Mouse (Mus musculus) hindbrain, postnatal 0 days (tissue): ENCODE measurements around the gene Add2. TPM values are rescaled to one million over a fixed set of nuclear protein-coding genes. Genes with fewer than 3 reads are reported as not detected.

Source experiments
- ATAC-seq: fragments of 200-750 bp; cut with Nextera tagmentation; 2 replicates; pipeline ENCODE4 v1.8.0; 2017; ENCODE audit warnings: mild to moderate bottlenecking, moderate TSS enrichment, moderate library complexity
- DNase-seq: peaks from one replicate; pipeline ENCODE4 v3.0.0-alpha.2; 2015; ENCODE audit warnings: low spot score
- H3K27ac ChIP-seq: fragments of 300-500 bp; sonication (generic); 2 replicates; pipeline ENCODE4 v1.5.1; 2014; ENCODE audit warnings: mild to moderate bottlenecking
- H3K27me3 ChIP-seq: fragments of 300-500 bp; sonication (generic); 2 replicates; pipeline ENCODE4 v1.6.1; 2014; ENCODE audit warnings: low read length, mixed read lengths; ENCODE audit not compliant: insufficient read depth
- H3K36me3 ChIP-seq: fragments of 300-500 bp; sonication (generic); 2 replicates; pipeline ENCODE4 v1.6.1; 2014; ENCODE audit warnings: low read length, mixed read lengths; ENCODE audit not compliant: insufficient read depth
- H3K4me1 ChIP-seq: fragments of 300-500 bp; sonication (generic); 2 replicates; pipeline ENCODE4 v1.6.1; 2014; ENCODE audit warnings: antibody characterized with exemption, low read length, mixed read lengths; ENCODE audit not compliant: insufficient read depth
- H3K4me2 ChIP-seq: fragments of 300-500 bp; sonication (generic); 2 replicates; pipeline ENCODE4 v1.6.1; 2014; ENCODE audit warnings: low read depth, mild to moderate bottlenecking, low read length, moderate library complexity, mixed read lengths
- H3K4me3 ChIP-seq: fragments of 300-500 bp; sonication (generic); 2 replicates; pipeline ENCODE4 v1.5.1; 2014; ENCODE audit warnings: low read length
- H3K9ac ChIP-seq: fragments of 300-500 bp; sonication (generic); replicated peaks from 2 replicates; pipeline ENCODE4 v1.6.1; 2014; ENCODE audit warnings: mild to moderate bottlenecking, low read length, moderate library complexity, mixed read lengths
- H3K9me3 ChIP-seq: fragments of 300-500 bp; sonication (generic); 2 replicates; pipeline ENCODE4 v1.6.1; 2016; ENCODE audit warnings: low read length, mixed read lengths
- CTCF ChIP-seq: IDR thresholded peaks from 2 replicates; pipeline ENCODE4 v1.5.1; 2016; ENCODE audit warnings: antibody characterized with exemption, control low read depth, low read depth
- WGBS: fragments of 180-500 bp; shearing (Covaris S2); extraction: QIAGEN DNeasy Blood & Tissue Kit; methylation state at CpG from one replicate; pipeline ENCODE4 v1.1.7; 2014; 5-methylcytosine and 5-hydroxymethylcytosine counted together
- polyA plus RNA-seq: library from polyadenylated mRNA; unstranded; fragments of >200 nt; fragmentation: Nextera tagmentation; extraction: Ambion mirVana; gene quantifications from 2 replicates; pipeline ENCODE4 v1.2.1, GENCODE M21; 2015
- total RNA-seq: library from RNA; depleted of rRNA; stranded (reverse); fragments of >200 nt; gene quantifications from 2 replicates; pipeline ENCODE4 v1.2.3, GENCODE M21; 2014

Gene Add2
- total and polyA plus RNA-seq, 2 experiments from 2014 or later = 90.0 to 132 TPM

DNA sequence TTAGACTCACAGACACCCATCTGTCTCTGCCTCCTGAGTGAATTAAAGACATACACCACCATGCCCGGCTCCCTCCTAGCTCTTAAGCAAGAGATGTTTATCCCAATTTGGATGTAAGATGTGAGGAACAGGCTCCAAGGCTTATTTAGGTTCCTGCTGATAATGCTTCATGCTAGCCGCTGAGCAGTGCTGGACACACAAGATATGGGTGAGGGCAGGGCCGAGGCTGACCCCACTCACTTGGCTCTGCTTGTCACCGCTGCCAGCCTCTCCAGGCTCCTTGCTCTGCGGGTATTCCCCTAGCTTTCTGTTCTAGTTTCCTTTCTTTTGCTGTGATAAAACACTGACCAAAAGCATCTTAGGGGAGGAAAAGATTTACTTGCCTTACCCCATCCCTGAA lies 25.1 kb downstream of the Add2 start:
- WGBS = 61% methylated on average over 5 of the region's 5 CpGs
- DNase-seq = no peak
- Histone ChIP-seq H3K9me3 (no peaks in the 10 kb centered on the region), H3K4me2 (no peak overlapping the region), H3K9ac (0 out of 2 replicates have a peak overlapping the region, but pooled peaks have one; percentile 4), H3K4me1 (peaks cover 32% of the 10 kb centered on the region), H3K27ac (peak overlapping the region; percentile 85), H3K27me3 (no peaks in the 10 kb centered on the region), H3K4me3 (no peak overlapping the region), H3K36me3 (no peaks in the 10 kb centered on the region)
- no peak for TF ChIP-seq CTCF
- ATAC-seq = no peak

DNA sequence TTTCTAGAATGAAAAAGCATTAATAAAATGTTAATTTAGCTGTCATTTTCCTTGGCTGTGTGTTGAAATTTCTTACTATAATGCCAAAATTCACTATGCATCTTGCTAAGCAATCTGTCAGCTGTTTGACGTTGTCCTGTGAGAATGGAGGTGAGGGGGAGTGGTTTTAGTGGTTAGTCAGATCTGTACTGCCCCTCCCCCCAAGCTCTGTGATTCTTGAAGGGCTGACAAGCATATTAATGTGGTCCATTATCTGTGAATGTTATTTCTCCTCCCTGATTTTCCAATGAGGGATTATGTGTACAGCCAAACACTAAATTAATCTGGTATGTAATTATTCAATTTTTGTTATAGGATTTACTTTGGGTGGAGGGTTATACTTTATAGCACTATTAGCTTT lies 30.0 kb downstream of the Add2 start:
- no peaks in the 10 kb centered on the region for H3K27me3 ChIP-seq
- 5% methylated on average over 1 of the region's 1 CpGs for WGBS
- peak; percentile 54 for DNase-seq
- no peaks in the 10 kb centered on the region for H3K36me3 ChIP-seq
- peaks cover 18% of the 10 kb centered on the region; the same call in 1 of the 2 replicates for H3K4me1 ChIP-seq
- TF ChIP-seq CTCF = no peak
- H3K9me3 ChIP-seq = no peaks in the 10 kb centered on the region
- H3K9ac ChIP-seq = no peak overlapping the region
- no peak overlapping the region for H3K4me2 ChIP-seq
- ATAC-seq = no peak
- H3K27ac ChIP-seq = no peak overlapping the region
- H3K4me3 ChIP-seq = no peak overlapping the region

DNA sequence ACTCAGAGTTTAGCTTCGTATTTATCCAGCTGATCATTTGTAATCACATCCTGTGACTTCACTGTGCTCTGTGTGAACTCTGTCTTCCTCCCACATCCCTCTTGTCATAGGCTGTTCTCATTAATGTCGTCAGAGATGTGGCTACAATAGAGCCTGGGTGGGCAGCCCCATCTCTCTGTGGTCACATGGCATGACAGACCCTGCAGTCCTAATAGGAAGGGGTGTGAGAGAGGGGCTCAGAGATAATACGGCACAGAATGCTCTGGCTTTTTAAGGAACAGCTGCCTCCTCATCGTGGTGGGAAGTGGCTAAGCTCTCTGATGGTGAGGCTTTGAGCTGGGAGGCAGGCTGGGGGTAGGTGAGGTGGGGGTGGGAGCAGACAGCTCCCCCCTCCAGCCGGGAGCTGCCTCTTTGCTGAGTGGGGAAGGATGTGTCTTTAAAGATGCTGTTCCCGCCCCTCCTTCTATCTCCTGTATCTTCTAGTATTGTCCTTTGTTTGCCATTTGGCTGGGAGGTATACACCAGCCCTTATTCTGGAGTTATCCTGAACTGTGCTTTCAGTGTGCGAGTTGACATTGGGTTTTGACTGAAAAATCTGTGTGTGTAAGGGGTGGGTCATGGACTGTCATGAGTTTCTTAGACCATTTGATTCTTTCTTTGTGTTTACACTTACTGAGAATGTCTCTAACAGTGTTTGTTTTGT lies 30.8 kb downstream of the Add2 start:
- TF ChIP-seq CTCF = no peak
- DNase-seq (peak; percentile 49), ATAC-seq (peak; percentile 76)
- Histone ChIP-seq H3K4me3 (no peak overlapping the region), H3K9me3 (no peaks in the 10 kb centered on the region), H3K9ac (no peak overlapping the region), H3K27ac (peak overlapping the region; percentile 69), H3K36me3 (no peaks in the 10 kb centered on the region), H3K4me1 (peaks cover 23% of the 10 kb centered on the region), H3K4me2 (peak overlapping the region; percentile 19; the same call in 1 of the 2 replicates), H3K27me3 (no peaks in the 10 kb centered on the region)
- WGBS = 24% methylated on average over 7 of the region's 7 CpGs

DNA sequence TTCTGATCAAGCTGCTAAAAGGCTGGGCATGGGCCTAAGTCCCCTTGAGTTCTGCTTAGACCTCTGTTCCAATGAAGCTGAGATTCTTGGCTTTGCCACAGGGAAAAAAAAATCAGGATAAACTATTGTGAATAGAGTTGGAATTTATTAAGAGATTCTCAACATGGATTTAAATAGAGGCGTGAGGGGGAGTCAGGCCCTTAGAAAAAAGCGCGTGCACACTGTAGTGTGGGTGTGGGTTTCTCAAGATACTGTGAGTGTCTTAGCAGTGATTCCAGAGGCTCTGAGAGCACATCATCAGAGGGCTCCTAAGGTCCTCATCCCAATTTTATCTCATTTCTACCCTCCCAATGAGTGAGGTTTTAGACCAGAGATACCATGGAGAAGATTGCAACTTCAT lies 31.7 kb downstream of the Add2 start:
- no peak overlapping the region for H3K4me2 ChIP-seq

DNA sequence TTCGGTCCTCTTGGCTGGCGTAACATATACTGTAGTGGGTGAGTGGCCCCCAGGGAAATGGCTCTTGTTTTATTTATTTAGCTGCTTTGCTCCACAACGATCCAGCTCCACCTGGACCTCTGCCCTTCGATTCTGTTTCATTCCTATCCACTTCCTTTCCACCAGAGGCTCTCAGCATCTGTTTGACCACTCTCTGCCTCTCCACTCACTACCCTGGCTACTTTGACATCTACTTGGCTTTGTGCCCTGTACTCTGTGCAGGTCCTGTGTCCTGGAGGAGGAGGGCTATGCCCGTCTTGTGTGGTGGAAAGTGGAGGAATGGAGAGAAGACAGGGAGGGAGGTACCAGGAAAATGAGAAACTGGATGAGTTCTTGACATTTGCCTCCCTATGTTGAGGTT lies 33.7 kb downstream of the Add2 start:
- TF ChIP-seq CTCF = no peak
- 35% methylated on average over 5 of the region's 5 CpGs for WGBS

More for the DNA sequence above, 31.7 kb downstream of the Add2 start:
- no peaks in the 10 kb centered on the region for H3K9me3 ChIP-seq
- 93% methylated on average over 3 of the region's 3 CpGs for WGBS
- DNase-seq (no peak), ATAC-seq (no peak)
- H3K4me3 ChIP-seq = no peak overlapping the region
- no peak overlapping the region for H3K9ac ChIP-seq
- TF ChIP-seq CTCF = no peak
- H3K27me3 ChIP-seq = no peaks in the 10 kb centered on the region
- H3K27ac ChIP-seq = no peak overlapping the region
- peaks cover 31% of the 10 kb centered on the region for H3K4me1 ChIP-seq
- no peaks in the 10 kb centered on the region for H3K36me3 ChIP-seq

DNA sequence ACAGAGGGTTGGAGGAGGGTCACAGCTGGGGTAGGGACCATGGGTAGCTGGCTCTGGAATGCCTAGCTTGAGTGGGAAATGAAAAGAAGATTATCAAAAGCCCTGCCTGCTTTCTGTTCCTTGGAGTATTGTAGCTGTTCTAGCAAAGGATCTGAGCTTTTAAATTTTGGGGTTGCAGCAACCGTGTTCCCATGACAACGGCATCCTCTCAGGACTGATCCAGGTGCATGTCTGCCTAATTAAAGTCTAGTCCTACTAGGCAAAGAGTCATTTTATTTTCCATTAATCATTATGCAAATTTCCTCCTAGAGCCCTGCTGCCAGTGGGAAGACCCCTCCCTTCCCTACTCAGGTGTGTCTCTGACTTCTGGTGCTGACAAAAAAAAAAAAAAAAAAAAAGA lies 34.2 kb downstream of the Add2 start:
- Histone ChIP-seq H3K4me2 (no peak overlapping the region), H3K4me3 (no peak overlapping the region), H3K9me3 (no peaks in the 10 kb centered on the region), H3K4me1 (peaks cover 34% of the 10 kb centered on the region), H3K9ac (no peak overlapping the region), H3K36me3 (no peaks in the 10 kb centered on the region), H3K27me3 (no peaks in the 10 kb centered on the region), H3K27ac (peak overlapping the region; percentile 69)
- peak; percentile 48 for DNase-seq
- WGBS = 42% methylated on average over 2 of the region's 2 CpGs
- ATAC-seq = no peak
- TF ChIP-seq CTCF = no peak

More for the DNA sequence above, 33.7 kb downstream of the Add2 start:
- Histone ChIP-seq H3K9ac (no peak overlapping the region), H3K9me3 (no peaks in the 10 kb centered on the region), H3K27ac (peak overlapping the region; percentile 69), H3K4me2 (no peak overlapping the region), H3K27me3 (no peaks in the 10 kb centered on the region), H3K4me1 (peaks cover 34% of the 10 kb centered on the region), H3K4me3 (no peak overlapping the region), H3K36me3 (no peaks in the 10 kb centered on the region)
- no peak for DNase-seq
- no peak for ATAC-seq

DNA sequence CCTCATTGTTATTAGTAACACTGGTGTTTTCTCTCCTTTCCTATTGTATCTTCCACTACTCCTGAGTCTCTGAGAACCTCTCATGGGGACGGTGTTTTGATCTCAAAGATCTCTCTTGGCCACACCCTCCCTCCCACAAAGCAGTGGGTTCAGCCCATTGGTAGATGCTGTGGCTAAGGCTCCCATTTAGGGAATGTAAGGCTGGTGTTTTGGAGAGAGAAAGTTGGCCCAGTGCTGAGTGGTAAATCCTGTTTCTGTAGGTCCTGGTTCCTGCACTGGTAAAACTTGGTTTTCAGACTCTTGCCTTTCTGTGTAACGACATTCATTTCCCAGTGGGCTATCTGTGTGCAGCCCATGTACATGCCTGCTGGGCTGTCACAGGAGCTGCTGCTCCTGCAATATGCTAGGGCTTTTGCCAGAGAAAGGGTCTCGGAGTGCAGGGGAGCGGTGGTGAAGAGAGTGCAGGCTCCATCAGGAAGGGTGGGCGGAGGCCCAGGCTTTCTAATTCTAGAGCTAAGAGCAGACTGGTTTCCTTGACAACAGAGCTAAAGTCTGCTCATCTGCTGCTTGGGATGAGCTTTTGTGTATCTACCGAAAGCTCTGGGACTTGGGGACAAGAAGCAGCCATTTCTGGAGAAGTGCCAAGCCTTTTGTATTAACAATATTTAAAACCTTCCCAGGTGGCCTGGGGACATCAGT lies 36.0 kb downstream of the Add2 start:
- peak; percentile 66 for ATAC-seq
- Histone ChIP-seq H3K4me1 (peaks cover 29% of the 10 kb centered on the region), H3K27ac (peak overlapping the region; percentile 84), H3K36me3 (no peaks in the 10 kb centered on the region), H3K9ac (no peak overlapping the region), H3K9me3 (no peaks in the 10 kb centered on the region), H3K4me3 (no peak overlapping the region), H3K27me3 (no peaks in the 10 kb centered on the region), H3K4me2 (no peak overlapping the region)
- no peak for TF ChIP-seq CTCF
- WGBS = 14% methylated on average over 6 of the region's 6 CpGs
- DNase-seq = peak; percentile 87
